Mouse (Mus musculus): ENCODE results near the gene Slc38a3. TPM values are rescaled to one million over a fixed set of nuclear protein-coding genes. Genes with fewer than 3 reads are reported as not detected.
A peak's percentile ranks its signal among the peaks of the same experiment; 100 is the strongest.

Gene Slc38a3
- 8.5 and 10.6 TPM in 2 replicates for polyA plus RNA-seq (2016; fragmentation: Nextera tagmentation; extraction: Ambion mirVana)

- ATAC-seq (ENCODE audit: low FRiP score) = no peak
- peaks cover 39% of the 10 kb centered on the region for H3K4me1 ChIP-seq
- no peaks in the 10 kb centered on the region for H3K9me3 ChIP-seq
- no peak within 1 kb of the TSS for H3K4me2 ChIP-seq
- no peak within 1 kb of the TSS for H3K27ac ChIP-seq
- H3K36me3 ChIP-seq (replicated peaks) = no peaks in the 10 kb centered on the region
- no peak within 1 kb of the TSS for H3K4me3 ChIP-seq (replicated peaks)
- 88% methylated on average over 9 of the region's 9 CpGs for WGBS
- peaks cover 57% of the 10 kb centered on the region for H3K27me3 ChIP-seq
- no peak within 1 kb of the TSS; the same call in 1 of the 2 replicates for H3K9ac ChIP-seq
Observed at GRCm38 (mm10) chr9:107669480-107669945, at the start of gene Slc38a3. Gene Slc38a3 (minus strand): TSS chr9:107669530.

- no peak overlapping the region for H3K27ac ChIP-seq
- no peak overlapping the region for H3K4me2 ChIP-seq
- no peaks in the 10 kb centered on the region for H3K36me3 ChIP-seq (replicated peaks)
- no peak overlapping the region for H3K9ac ChIP-seq
- no peak overlapping the region for H3K4me3 ChIP-seq (replicated peaks)
- H3K4me1 ChIP-seq = peaks cover 18% of the 10 kb centered on the region
- peaks cover 10% of the 10 kb centered on the region for H3K27me3 ChIP-seq
- ATAC-seq (ENCODE audit: low FRiP score) = no peak
- no peaks in the 10 kb centered on the region for H3K9me3 ChIP-seq
- 50% methylated on average over 6 of the region's 6 CpGs for WGBS
Observed at GRCm38 (mm10) chr9:107716951-107717350, 47.6 kb upstream of the Slc38a3 start.

GRCm38 (mm10) chr9:107715632-107716031, 46.3 kb upstream of the Slc38a3 start:
- no peak overlapping the region for H3K4me2 ChIP-seq
- H3K36me3 ChIP-seq (replicated peaks) = no peaks in the 10 kb centered on the region
- no peak overlapping the region for H3K4me3 ChIP-seq (replicated peaks)
- no peak overlapping the region for H3K27ac ChIP-seq
- WGBS = 82% methylated on average over 2 of the region's 2 CpGs
- H3K9me3 ChIP-seq = no peaks in the 10 kb centered on the region
- no peak for ATAC-seq (ENCODE audit: low FRiP score)
- peaks cover 20% of the 10 kb centered on the region for H3K27me3 ChIP-seq
- peaks cover 16% of the 10 kb centered on the region for H3K4me1 ChIP-seq
- no peak overlapping the region for H3K9ac ChIP-seq

- Histone ChIP-seq H3K27me3 (peaks cover 30% of the 10 kb centered on the region), H3K9me3 (no peaks in the 10 kb centered on the region), H3K4me3 (replicated peaks) (no peak overlapping the region), H3K27ac (peak overlapping the region; percentile 62), H3K4me1 (peaks cover 24% of the 10 kb centered on the region), H3K36me3 (replicated peaks) (no peaks in the 10 kb centered on the region), H3K4me2 (no peak overlapping the region; the same call in 1 of the 2 replicates), H3K9ac (no peak overlapping the region)
- 20% methylated on average over 12 of the region's 12 CpGs for WGBS
- ATAC-seq (ENCODE audit: low FRiP score) = no peak
Observed at GRCm38 (mm10) chr9:107714221-107714952, 45.1 kb upstream of the Slc38a3 start.

GRCm38 (mm10) chr9:107709697-107710483, 40.6 kb upstream of the Slc38a3 start, which contains the start of gene Sema3f:
Gene Sema3f (minus strand): TSS chr9:107710475.
- peak within 1 kb of the TSS; percentile 84 for H3K9ac ChIP-seq
- peak within 1 kb of the TSS; percentile 80 for H3K27ac ChIP-seq
- peaks cover 63% of the 10 kb centered on the region for H3K4me1 ChIP-seq
- H3K36me3 ChIP-seq (replicated peaks) = peaks cover 1% of the 10 kb centered on the region; the same call in 1 of the 2 replicates
- peaks cover 61% of the 10 kb centered on the region for H3K27me3 ChIP-seq
- ATAC-seq (ENCODE audit: low FRiP score) = peak; percentile 79
- H3K4me2 ChIP-seq = peak within 1 kb of the TSS; percentile 97
- peak within 1 kb of the TSS; percentile 69 for H3K4me3 ChIP-seq (replicated peaks)
- WGBS = 1% methylated on average over 53 of the region's 86 CpGs
- H3K9me3 ChIP-seq = no peaks in the 10 kb centered on the region

GRCm38 (mm10) chr9:107709096-107709696, 39.9 kb upstream of the Slc38a3 start:
- peaks cover 67% of the 10 kb centered on the region for H3K27me3 ChIP-seq

GRCm38 (mm10) chr9:107708439-107709095, 39.2 kb upstream of the Slc38a3 start:
- Histone ChIP-seq H3K27ac (peak overlapping the region; percentile 80), H3K27me3 (peaks cover 70% of the 10 kb centered on the region), H3K4me3 (replicated peaks) (peak overlapping the region; percentile 69), H3K9ac (peak overlapping the region; percentile 84), H3K9me3 (no peaks in the 10 kb centered on the region), H3K4me2 (peak overlapping the region; percentile 97), H3K4me1 (peaks cover 58% of the 10 kb centered on the region), H3K36me3 (replicated peaks) (peaks cover 3% of the 10 kb centered on the region; the same call in 1 of the 2 replicates)
- WGBS = 4% methylated on average over 21 of the region's 21 CpGs
- ATAC-seq (ENCODE audit: low FRiP score) = no peak

More at GRCm38 (mm10) chr9:107709096-107709696, 39.9 kb upstream of the Slc38a3 start:
- Histone ChIP-seq H3K9ac (peak overlapping the region; percentile 84), H3K27ac (peak overlapping the region; percentile 80), H3K9me3 (no peaks in the 10 kb centered on the region), H3K4me2 (peak overlapping the region; percentile 97), H3K36me3 (replicated peaks) (peaks cover 3% of the 10 kb centered on the region; the same call in 1 of the 2 replicates), H3K4me1 (peaks cover 61% of the 10 kb centered on the region), H3K4me3 (replicated peaks) (peak overlapping the region; percentile 69)
- WGBS = under 1% methylated on average over 54 of the region's 55 CpGs
- ATAC-seq (ENCODE audit: low FRiP score) = no peak

GRCm38 (mm10) chr9:107707701-107708438, 38.5 kb upstream of the Slc38a3 start:
- 0 out of 2 replicates have a peak, but pooled peaks have one; percentile 30 for ATAC-seq (ENCODE audit: low FRiP score)
- 1% methylated on average over 17 of the region's 17 CpGs for WGBS

GRCm38 (mm10) chr9:107706781-107707211, 37.5 kb upstream of the Slc38a3 start:
- peaks cover 76% of the 10 kb centered on the region for H3K27me3 ChIP-seq
- WGBS = 3% methylated on average over 14 of the region's 14 CpGs
- peaks cover 11% of the 10 kb centered on the region; the same call in 1 of the 2 replicates for H3K36me3 ChIP-seq (replicated peaks)
- no peaks in the 10 kb centered on the region for H3K9me3 ChIP-seq
- H3K4me1 ChIP-seq = peaks cover 69% of the 10 kb centered on the region
- 0 out of 2 replicates have a peak, but pooled peaks have one; percentile 25 for ATAC-seq (ENCODE audit: low FRiP score)
- peak overlapping the region; percentile 80 for H3K27ac ChIP-seq
- H3K4me3 ChIP-seq (replicated peaks) = peak overlapping the region; percentile 69
- H3K4me2 ChIP-seq = peak overlapping the region; percentile 97
- peak overlapping the region; percentile 84 for H3K9ac ChIP-seq

More at GRCm38 (mm10) chr9:107707701-107708438, 38.5 kb upstream of the Slc38a3 start:
- peak overlapping the region; percentile 69 for H3K4me3 ChIP-seq (replicated peaks)
- H3K27me3 ChIP-seq = peaks cover 73% of the 10 kb centered on the region
- peaks cover 3% of the 10 kb centered on the region; the same call in 1 of the 2 replicates for H3K36me3 ChIP-seq (replicated peaks)
- H3K9ac ChIP-seq = peak overlapping the region; percentile 84
- peak overlapping the region; percentile 97 for H3K4me2 ChIP-seq
- H3K27ac ChIP-seq = peak overlapping the region; percentile 80
- peaks cover 59% of the 10 kb centered on the region for H3K4me1 ChIP-seq
- no peaks in the 10 kb centered on the region for H3K9me3 ChIP-seq

GRCm38 (mm10) chr9:107703337-107704122, 34.2 kb upstream of the Slc38a3 start:
- no peak overlapping the region for H3K27ac ChIP-seq
- ATAC-seq (ENCODE audit: low FRiP score) = no peak
- no peak overlapping the region for H3K4me2 ChIP-seq
- H3K9ac ChIP-seq = no peak overlapping the region
- H3K27me3 ChIP-seq = peaks cover 59% of the 10 kb centered on the region
- WGBS = 71% methylated on average over 14 of the region's 14 CpGs
- peaks cover 86% of the 10 kb centered on the region for H3K4me1 ChIP-seq
- no peak overlapping the region for H3K4me3 ChIP-seq (replicated peaks)
- no peaks in the 10 kb centered on the region for H3K9me3 ChIP-seq
- peaks cover 11% of the 10 kb centered on the region; the same call in 1 of the 2 replicates for H3K36me3 ChIP-seq (replicated peaks)

Measured in forebrain, embryonic 12.5 days (tissue).